Mouse (Mus musculus) pancreas, adult 10 weeks (tissue): ENCODE data around the gene Ccdc181. TPM values are rescaled to one million over a fixed set of nuclear protein-coding genes. Genes with fewer than 3 reads are reported as not detected.

ENCODE experiments used
- polyA plus RNA-seq: library from polyadenylated mRNA; stranded (reverse); fragments of 350-450 nt; fragmentation: Illumina TruSeq; extraction: RNeasy Lipid Tissue Mini Kit (QIAGEN cat#74804); gene quantifications from one replicate; pipeline ENCODE4 v1.2.3, GENCODE M21; 2015; ENCODE audit warnings: low read depth, low replicate concordance; ENCODE audit not compliant: insufficient read depth

Gene Ccdc181
- polyA plus RNA-seq: 4.3 TPM

GRCm38 (mm10) chr1:164275455-164275954 lies at the start of gene Ccdc181:
Ccdc181 (plus strand) TSS chr1:164275585.

GRCm38 (mm10) chr1:164248465-164249331 lies 26.7 kb upstream of the Ccdc181 start, which contains the start of gene Slc19a2:
Slc19a2 (plus strand) TSS chr1:164249046.

GRCm38 (mm10) chr1:164303821-164304220 lies 28.4 kb downstream of the Ccdc181 start, which contains the start of gene Nme7:
Nme7 (plus strand) TSS chr1:164304121.

GRCm38 (mm10) chr1:164307124-164307751 lies 31.9 kb downstream of the Ccdc181 start, which contains the start of gene Blzf1:
Blzf1 (minus strand) TSS chr1:164307489.

Other genes with a start within 250 kb of the Ccdc181 start
- gene Sele, start 227.4 kb upstream of the Ccdc181 start, polyA plus RNA-seq: not detected
- 0.74 TPM for gene Sell, start 213.6 kb upstream of the Ccdc181 start, polyA plus RNA-seq
- gene Selp, start 160.3 kb upstream of the Ccdc181 start, polyA plus RNA-seq: 4.1 TPM
- 0.35 TPM for gene F5, start 123.7 kb upstream of the Ccdc181 start, polyA plus RNA-seq
- 5.0 TPM for gene Slc19a2, start 26.5 kb upstream of the Ccdc181 start, polyA plus RNA-seq
- gene Nme7, start 28.5 kb downstream of the Ccdc181 start, polyA plus RNA-seq: 1.5 TPM
- 3.6 TPM for gene Blzf1, start 31.9 kb downstream of the Ccdc181 start, polyA plus RNA-seq
- 27.0 TPM for gene Atp1b1, start 182.8 kb downstream of the Ccdc181 start, polyA plus RNA-seq